Mouse (Mus musculus): ENCODE measurements around the gene Ccdc117.

- TF ChIP-seq CTCF (IDR thresholded peaks at IDR 0.05; ENCODE audit: insufficient read depth, low read length) (no peak), POLR2A (IDR thresholded peaks at IDR 0.05; ENCODE audit: borderline replicate concordance, extremely low read depth, low read depth, low read length) (peak; percentile 25; the same call in 1 of the 2 replicates)
Measured at GRCm38 (mm10) chr11:5526573-5527439, 15.2 kb downstream of the Ccdc117 start.

Measured in lung, adult 2 months (tissue).